Mouse (Mus musculus): ENCODE data around the gene Rab14. TPM values are rescaled to one million over a fixed set of nuclear protein-coding genes. Genes with fewer than 3 reads are reported as not detected.

Rab14 gene
- polyA plus RNA-seq, 1 experiment from 2014 or later, result 333 TPM

DNA sequence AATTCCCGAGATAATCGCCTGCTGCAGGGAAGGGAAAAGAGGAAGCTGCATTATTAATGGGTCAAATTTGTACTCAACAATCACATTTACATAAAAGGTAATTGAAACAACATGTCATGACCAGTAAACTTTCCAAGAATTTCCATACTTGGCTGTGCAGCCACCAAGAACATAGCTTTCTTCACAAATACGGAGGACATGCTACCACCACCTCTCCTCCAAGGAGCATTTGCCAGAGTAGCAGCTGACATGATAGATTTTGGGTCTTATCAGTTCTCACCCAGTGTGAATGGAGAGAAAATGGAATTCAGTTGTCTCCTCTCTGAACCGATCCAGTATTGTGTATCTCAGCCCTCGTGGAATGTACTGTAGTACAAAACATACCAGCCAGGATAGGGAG, 1.4 kb downstream of the Rab14 start:
- Histone ChIP-seq H3K27ac (no peak overlapping the region), H3K36me3 (no peaks in the 10 kb centered on the region; the same call in 1 of the 2 replicates), H3K4me3 (peak overlapping the region; percentile 100), H3K4me2 (peak overlapping the region; percentile 66), H3K4me1 (peaks cover 25% of the 10 kb centered on the region), H3K27me3 (no peaks in the 10 kb centered on the region), H3K9ac (peak overlapping the region; percentile 99), H3K9me3 (no peaks in the 10 kb centered on the region)
- ATAC-seq (ENCODE audit: borderline replicate concordance, extremely low read depth, low FRiP score, low TSS enrichment), result no peak
- 4% methylated on average over 5 of the region's 5 CpGs for WGBS

DNA sequence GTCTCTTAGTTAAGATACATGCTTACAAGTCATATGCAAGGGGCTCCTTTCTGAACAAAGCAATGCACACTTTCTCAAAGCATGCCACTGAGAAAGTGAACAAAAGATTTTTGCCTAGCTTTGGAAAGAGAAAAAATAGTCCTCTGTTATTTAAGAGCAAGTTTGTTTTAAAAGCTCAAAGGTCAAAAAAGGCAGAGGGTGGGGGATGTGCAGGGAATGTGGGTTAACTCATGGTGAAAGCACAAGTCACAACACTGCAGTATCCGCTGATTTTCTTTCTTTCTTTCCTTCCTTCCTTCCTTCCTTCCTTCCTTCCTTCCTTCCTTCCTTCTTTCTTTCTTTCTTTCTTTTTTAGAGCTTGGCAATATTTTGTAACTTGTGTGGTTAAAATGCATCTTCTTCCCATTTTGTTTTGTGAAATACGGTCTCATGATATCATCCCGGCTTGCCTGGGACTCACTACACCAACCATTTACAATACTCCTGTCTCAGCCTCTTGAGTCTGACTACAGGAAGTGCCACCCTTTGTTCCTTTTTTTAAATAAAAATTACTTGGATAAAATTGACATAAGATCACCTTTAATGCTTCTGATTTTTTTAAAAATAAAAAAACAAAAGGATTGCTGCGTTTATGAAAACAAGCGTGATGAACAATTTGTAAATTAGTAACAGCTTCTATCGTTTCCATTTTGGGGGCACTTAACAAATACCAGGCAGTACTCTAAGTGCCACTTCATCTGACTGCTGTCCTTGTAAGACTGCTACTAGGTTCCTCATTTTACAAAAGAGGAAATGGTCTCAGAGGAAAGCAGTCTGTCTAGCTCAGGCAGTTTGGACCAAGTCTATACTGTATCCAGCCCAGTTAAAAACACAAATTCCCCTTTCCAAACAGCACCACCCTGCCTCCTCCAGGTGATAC, 5.0 kb downstream of the Rab14 start:
- Histone ChIP-seq H3K9me3 (no peaks in the 10 kb centered on the region), H3K27ac (no peak overlapping the region), H3K4me2 (no peak overlapping the region), H3K4me3 (no peak overlapping the region), H3K4me1 (peaks cover 22% of the 10 kb centered on the region), H3K27me3 (no peaks in the 10 kb centered on the region), H3K9ac (no peak overlapping the region), H3K36me3 (peaks cover 3% of the 10 kb centered on the region; the same call in 1 of the 2 replicates)
- ATAC-seq (ENCODE audit: borderline replicate concordance, extremely low read depth, low FRiP score, low TSS enrichment), result no peak
- 62% methylated on average over 6 of the region's 6 CpGs for WGBS

- Histone ChIP-seq H3K36me3 (peaks cover 19% of the 10 kb centered on the region), H3K4me3 (no peak overlapping the region), H3K9me3 (no peaks in the 10 kb centered on the region), H3K9ac (no peak overlapping the region), H3K27ac (no peak overlapping the region), H3K27me3 (no peaks in the 10 kb centered on the region), H3K4me1 (peaks cover 16% of the 10 kb centered on the region), H3K4me2 (no peak overlapping the region)
- ATAC-seq (ENCODE audit: borderline replicate concordance, extremely low read depth, low FRiP score, low TSS enrichment), result no peak
- WGBS, result 79% methylated on average over 1 of the region's 1 CpGs
These were observed 6.9 kb downstream of the Rab14 start for GRCm38 (mm10) chr2:35193976-35194375.

GRCm38 (mm10) chr2:35188929-35189328, 12.0 kb downstream of the Rab14 start:
- H3K27me3 ChIP-seq, result no peaks in the 10 kb centered on the region
- ATAC-seq (ENCODE audit: borderline replicate concordance, extremely low read depth, low FRiP score, low TSS enrichment), result no peak
- no peak overlapping the region for H3K4me3 ChIP-seq
- H3K9me3 ChIP-seq, result no peaks in the 10 kb centered on the region
- no peak overlapping the region for H3K9ac ChIP-seq
- H3K36me3 ChIP-seq, result peaks cover 45% of the 10 kb centered on the region
- no peak overlapping the region for H3K27ac ChIP-seq
- no peaks in the 10 kb centered on the region for H3K4me1 ChIP-seq
- no peak overlapping the region for H3K4me2 ChIP-seq
- WGBS, result 74% methylated on average over 5 of the region's 5 CpGs

DNA sequence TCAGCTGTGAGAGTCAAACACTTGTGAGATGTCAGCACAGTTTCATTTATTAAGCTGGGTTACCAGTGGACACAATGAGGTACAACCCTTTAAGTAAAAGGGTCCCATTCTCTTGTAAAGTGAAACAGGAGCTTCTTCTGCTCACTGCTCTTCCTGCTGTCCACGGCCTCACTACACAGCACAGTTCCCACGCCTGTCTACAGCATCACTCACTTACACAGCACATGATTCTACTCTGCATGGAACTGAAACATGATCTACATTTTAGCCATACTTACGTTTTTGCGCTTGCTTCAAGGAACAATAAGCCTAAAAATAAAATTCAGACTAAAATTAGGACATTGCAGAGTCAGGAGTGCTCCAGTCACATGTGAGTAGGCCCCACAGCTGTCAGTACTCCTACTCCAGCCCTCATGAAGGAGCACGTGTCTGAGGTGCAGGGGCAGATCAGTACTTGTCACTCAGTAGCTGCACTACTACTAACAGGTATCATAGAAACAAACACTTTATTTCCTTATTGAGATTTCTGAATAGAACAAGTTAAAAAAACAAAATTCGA, 17.7 kb downstream of the Rab14 start:
- Histone ChIP-seq H3K9ac (no peak overlapping the region), H3K27ac (no peak overlapping the region), H3K4me1 (no peaks in the 10 kb centered on the region), H3K36me3 (peaks cover 67% of the 10 kb centered on the region), H3K9me3 (no peaks in the 10 kb centered on the region), H3K4me3 (no peak overlapping the region), H3K27me3 (no peaks in the 10 kb centered on the region), H3K4me2 (no peak overlapping the region)
- ATAC-seq (ENCODE audit: borderline replicate concordance, extremely low read depth, low FRiP score, low TSS enrichment), result no peak
- WGBS, result 87% methylated on average over 6 of the region's 6 CpGs

GRCm38 (mm10) chr2:35178153-35178552, 22.8 kb downstream of the Rab14 start:
- H3K9me3 ChIP-seq, result no peaks in the 10 kb centered on the region
- 77% methylated on average over 3 of the region's 3 CpGs for WGBS
- no peak overlapping the region for H3K4me2 ChIP-seq
- no peak overlapping the region for H3K4me3 ChIP-seq
- no peak for ATAC-seq (ENCODE audit: borderline replicate concordance, extremely low read depth, low FRiP score, low TSS enrichment)
- H3K27ac ChIP-seq, result no peak overlapping the region
- H3K4me1 ChIP-seq, result peaks cover 10% of the 10 kb centered on the region; the same call in 1 of the 2 replicates
- no peaks in the 10 kb centered on the region for H3K27me3 ChIP-seq
- H3K9ac ChIP-seq, result no peak overlapping the region
- H3K36me3 ChIP-seq, result peaks cover 86% of the 10 kb centered on the region

DNA sequence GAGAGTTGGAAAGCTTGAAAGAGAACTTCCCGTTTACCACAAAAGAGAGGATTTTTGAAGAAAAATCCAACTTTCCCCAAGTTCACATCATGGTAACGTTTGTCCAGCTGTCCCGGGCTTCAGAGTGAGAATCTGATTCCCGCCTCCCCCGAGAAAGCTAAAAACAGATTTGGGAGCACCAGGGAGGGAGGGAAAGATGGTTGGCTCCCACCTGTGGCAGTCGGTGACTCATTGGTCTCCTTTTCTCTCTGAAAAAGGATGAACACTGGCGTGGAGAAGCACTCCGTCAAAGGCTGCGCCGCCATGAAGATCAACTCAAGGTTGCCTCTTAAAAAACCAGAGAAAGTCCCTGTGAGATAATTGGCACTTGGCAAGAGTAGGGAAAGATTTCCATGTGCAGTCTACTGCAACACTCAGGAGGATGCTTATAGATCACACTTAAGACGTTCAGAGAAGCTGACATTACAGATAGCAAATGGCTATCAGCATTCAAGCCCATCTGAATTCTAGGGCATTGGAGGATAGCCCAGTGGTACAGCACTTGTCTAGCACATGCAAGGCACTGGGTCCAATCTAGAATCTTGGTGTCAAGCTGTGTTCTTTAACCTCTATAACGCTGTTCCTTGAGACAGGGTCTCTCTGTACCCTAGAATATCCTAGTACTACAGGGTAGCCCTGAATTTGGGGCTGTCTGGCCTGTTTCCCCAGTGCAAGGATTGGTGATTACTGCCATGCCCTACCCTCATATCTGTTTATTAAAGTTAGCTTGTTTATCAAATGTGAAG, 25.4 kb downstream of the Rab14 start:
- Histone ChIP-seq H3K9me3 (no peaks in the 10 kb centered on the region), H3K4me3 (no peak overlapping the region), H3K9ac (no peak overlapping the region), H3K4me2 (no peak overlapping the region), H3K36me3 (peaks cover 91% of the 10 kb centered on the region), H3K4me1 (peaks cover 16% of the 10 kb centered on the region), H3K27ac (no peak overlapping the region), H3K27me3 (no peaks in the 10 kb centered on the region)
- no peak for ATAC-seq (ENCODE audit: borderline replicate concordance, extremely low read depth, low FRiP score, low TSS enrichment)
- 85% methylated on average over 12 of the region's 12 CpGs for WGBS

DNA sequence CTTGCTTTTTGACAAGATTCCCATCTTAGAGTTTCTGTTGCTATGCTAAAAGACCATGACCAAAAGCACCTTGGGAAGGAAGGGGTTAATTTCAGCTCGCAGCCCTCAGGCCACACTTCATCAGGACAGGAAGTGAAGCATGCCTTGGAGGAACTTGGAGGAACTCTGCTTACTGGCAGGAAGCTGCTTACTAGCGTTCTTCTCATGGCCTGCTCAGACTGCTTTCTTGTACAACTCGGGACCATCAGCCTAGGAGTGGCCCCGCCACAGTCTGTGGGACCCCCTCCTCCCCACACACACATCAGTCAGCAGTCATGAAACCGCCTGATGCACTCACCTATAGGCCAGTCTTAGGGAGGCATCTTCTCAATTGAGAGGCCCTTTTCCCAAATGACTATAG, 26.8 kb downstream of the Rab14 start:
- 20% methylated on average over 5 of the region's 5 CpGs for WGBS
- H3K4me1 ChIP-seq, result peaks cover 16% of the 10 kb centered on the region
- no peak overlapping the region for H3K4me3 ChIP-seq
- no peak overlapping the region for H3K9ac ChIP-seq
- no peaks in the 10 kb centered on the region for H3K27me3 ChIP-seq
- H3K4me2 ChIP-seq, result no peak overlapping the region
- H3K27ac ChIP-seq, result peak overlapping the region; percentile 56
- ATAC-seq (ENCODE audit: borderline replicate concordance, extremely low read depth, low FRiP score, low TSS enrichment), result peak; percentile 48; the same call in 1 of the 2 replicates
- H3K36me3 ChIP-seq, result peaks cover 90% of the 10 kb centered on the region
- no peaks in the 10 kb centered on the region for H3K9me3 ChIP-seq

GRCm38 (mm10) chr2:35173666-35174065, 27.3 kb downstream of the Rab14 start:
- WGBS, result 80% methylated on average over 5 of the region's 5 CpGs
- 0 out of 2 replicates have a peak overlapping the region, but pooled peaks have one; percentile 56 for H3K27ac ChIP-seq
- peaks cover 90% of the 10 kb centered on the region for H3K36me3 ChIP-seq
- no peak overlapping the region for H3K9ac ChIP-seq
- H3K9me3 ChIP-seq, result no peaks in the 10 kb centered on the region
- peaks cover 16% of the 10 kb centered on the region for H3K4me1 ChIP-seq
- no peak overlapping the region for H3K4me2 ChIP-seq
- no peak overlapping the region for H3K4me3 ChIP-seq
- H3K27me3 ChIP-seq, result no peaks in the 10 kb centered on the region
- ATAC-seq (ENCODE audit: borderline replicate concordance, extremely low read depth, low FRiP score, low TSS enrichment), result peak; percentile 60; the same call in 1 of the 2 replicates

GRCm38 (mm10) chr2:35172246-35172645, 28.7 kb downstream of the Rab14 start:
- peak overlapping the region; percentile 72 for H3K27ac ChIP-seq
- H3K9me3 ChIP-seq, result no peaks in the 10 kb centered on the region
- H3K27me3 ChIP-seq, result no peaks in the 10 kb centered on the region
- H3K4me1 ChIP-seq, result peaks cover 16% of the 10 kb centered on the region
- 89% methylated on average over 4 of the region's 4 CpGs for WGBS
- H3K36me3 ChIP-seq, result peaks cover 84% of the 10 kb centered on the region
- no peak overlapping the region for H3K4me3 ChIP-seq
- no peak overlapping the region; the same call in 1 of the 2 replicates for H3K4me2 ChIP-seq
- no peak for ATAC-seq (ENCODE audit: borderline replicate concordance, extremely low read depth, low FRiP score, low TSS enrichment)
- H3K9ac ChIP-seq, result no peak overlapping the region

GRCm38 (mm10) chr2:35171341-35171861, 29.5 kb downstream of the Rab14 start:
- Histone ChIP-seq H3K27ac (peak overlapping the region; percentile 72), H3K9ac (no peak overlapping the region), H3K4me3 (no peak overlapping the region), H3K27me3 (no peaks in the 10 kb centered on the region), H3K36me3 (peaks cover 82% of the 10 kb centered on the region), H3K4me2 (no peak overlapping the region), H3K9me3 (no peaks in the 10 kb centered on the region), H3K4me1 (peaks cover 16% of the 10 kb centered on the region)
- 69% methylated on average over 10 of the region's 10 CpGs for WGBS
- peak; percentile 78 for ATAC-seq (ENCODE audit: borderline replicate concordance, extremely low read depth, low FRiP score, low TSS enrichment)

Data from lung, embryonic 15.5 days (tissue).